Comparison of ENCODE assay signal across 21 mouse cellular contexts in the genomic region with DNA sequence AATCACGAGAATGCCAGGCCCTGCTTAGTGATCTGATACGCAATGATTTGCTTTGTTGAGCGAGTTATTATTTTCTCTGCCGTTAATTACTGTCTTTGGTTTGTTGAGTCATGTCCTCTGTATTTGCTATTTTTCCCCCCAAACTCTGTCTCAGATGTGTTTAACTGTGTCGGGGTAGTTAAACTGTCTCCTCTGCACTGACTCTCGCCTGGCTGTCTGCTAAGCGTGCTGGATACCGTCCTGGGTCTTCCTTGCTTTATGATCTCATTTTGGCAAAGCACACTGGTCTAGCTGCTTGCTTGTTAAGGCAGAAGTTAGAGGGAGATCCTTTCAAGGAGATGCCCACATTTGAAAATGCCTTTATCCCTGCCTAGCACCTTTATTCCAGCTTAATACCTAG. TPM values are rescaled to one million over a fixed set of nuclear protein-coding genes. Genes with fewer than 3 reads are reported as not detected.
"Had no signal": no experiment of that assay in that cellular context is flagged by ENCODE, and none has a peak within 500 bp of the region (broad histone marks: within the 10 kb centered on the region; RNA-seq: fewer than 3 reads in every experiment).

No protein-coding gene starts in this region.

- H3K36me3 ChIP-seq: limb, embryonic 10.5 days; liver, embryonic 15.5 days; lung, embryonic 15.5 days; midbrain, embryonic 12.5 days; neural tube, embryonic 13.5 days had no signal

- H3K4me2 ChIP-seq: liver, embryonic 11.5 days; liver, embryonic 15.5 days; lung, embryonic 15.5 days; midbrain, embryonic 12.5 days; neural tube, embryonic 13.5 days had no signal

- ATAC-seq: intestine, postnatal 0 days; midbrain, embryonic 16.5 days had no signal

- H3K4me1 ChIP-seq: liver, embryonic 15.5 days; lung, embryonic 15.5 days; megakaryocyte, embryonic 14.5 days had no signal

- H3K9me3 ChIP-seq: limb, embryonic 10.5 days; liver, embryonic 15.5 days; lung, embryonic 15.5 days; midbrain, embryonic 12.5 days; neural tube, embryonic 13.5 days had no signal

- H3K9ac ChIP-seq: liver, embryonic 15.5 days; lung, embryonic 15.5 days; midbrain, embryonic 12.5 days; neural tube, embryonic 13.5 days had no signal

- H3K27ac ChIP-seq: left cerebral cortex, adult 2 months; limb, embryonic 10.5 days; liver, embryonic 15.5 days; lung, embryonic 15.5 days; macrophage; midbrain, embryonic 12.5 days; neural tube, embryonic 13.5 days had no signal

- H3K27me3 ChIP-seq: liver, embryonic 15.5 days; lung, embryonic 15.5 days; midbrain, embryonic 12.5 days; neural tube, embryonic 13.5 days had no signal

- H3K4me3 ChIP-seq: left cerebral cortex, adult 2 months; limb, embryonic 10.5 days; liver, embryonic 15.5 days; lung, embryonic 15.5 days; megakaryocyte, embryonic 14.5 days; midbrain, embryonic 12.5 days; neural tube, embryonic 13.5 days had no signal

- DNase-seq: kidney, postnatal 14 days; retina, postnatal 1 day; right cerebral cortex, postnatal 4 days; spleen, adult 18-20 months; thymus, adult 18-20 months; thymus, postnatal 14 days had no signal

RNA-seq across cellular contexts. Expression of a gene that starts 31.6 kb away (rescaled TPM):
- total RNA-seq: layer of hippocampus, postnatal 25 days; left cerebral cortex, adult 2 months; left cerebral cortex, postnatal 14 days had no signal
- polyA plus RNA-seq: intestine, postnatal 0 days; limb, embryonic 10.5 days; limb, embryonic 14.5 days; liver, embryonic 11.5 days; midbrain, embryonic 12.5 days; midbrain, embryonic 16.5 days; stomach, embryonic 14.5 days had no signal
